ENCODE assay signal across 24 mouse cellular contexts in genomic region chr16:43604399-43605013, GRCm38 (mm10). TPM values are rescaled to one million over a fixed set of nuclear protein-coding genes. Genes with fewer than 3 reads are reported as not detected.
DNase-seq lines count a peak whose midpoint lies in the region; ATAC-seq and TF ChIP-seq lines count a peak whose summit lies in the region.
"Had no signal": no experiment of that assay in that cellular context is flagged by ENCODE, and none has a peak within 500 bp of the region (broad histone marks: within the 10 kb centered on the region; RNA-seq: fewer than 3 reads in every experiment).

No protein-coding gene starts in this region.

- intact Hi-C loops in left cerebral cortex, adult 2 months (cut with DNase I): no loop called here

- peaks cover 34% of the 10 kb centered on the region for H3K36me3 ChIP-seq in hindbrain, embryonic 12.5 days
- H3K36me3 ChIP-seq in midbrain, embryonic 13.5 days: peaks cover 40% of the 10 kb centered on the region
- H3K36me3 ChIP-seq in neural tube, embryonic 15.5 days: peaks cover 19% of the 10 kb centered on the region
- H3K36me3 ChIP-seq: stomach, embryonic 15.5 days had no signal

- no peak for DNase-seq in layer of hippocampus, adult 2 months (ENCODE audit: low spot score in 2 of 2)
- DNase-seq in layer of hippocampus, postnatal 25 days (ENCODE audit: extremely low spot score in 1 of 2, low spot score in 1 of 2): no peak
- DNase-seq in left cerebral cortex, adult 9 months (ENCODE audit: low spot score in 2 of 2): no peak
- DNase-seq in left cerebral cortex, adult 2 months (ENCODE audit: extremely low spot score in 1 of 2, low spot score in 2 of 2): no peak
- DNase-seq in right cerebral cortex, postnatal 10 days (ENCODE audit: low spot score in 2 of 2): no peak
- DNase-seq: adrenal gland, adult 8-10 months; B cell, adult 2 months; cerebellum, adult 11-12 months; cerebellum, postnatal 25 days; gastrocnemius, postnatal 36 days; kidney, adult 2 months; kidney, postnatal 4 days; liver; lung, adult 2 months; lung, postnatal 36 days had no signal

- H3K27ac ChIP-seq in layer of hippocampus, adult 2 months: peak overlapping the region; percentile 56
- no peak overlapping the region for H3K27ac ChIP-seq in hindbrain, embryonic 12.5 days
- H3K27ac ChIP-seq in midbrain, embryonic 13.5 days: peak overlapping the region; percentile 63
- H3K27ac ChIP-seq in neural tube, embryonic 15.5 days (replicated peaks): peak overlapping the region; percentile 60; the same call in 1 of the 2 replicates
- H3K27ac ChIP-seq in left cerebral cortex, adult 2 months: no peak overlapping the region
- H3K27ac ChIP-seq: stomach, embryonic 15.5 days had no signal

- H3K27me3 ChIP-seq in hindbrain, embryonic 12.5 days: no peaks in the 10 kb centered on the region
- no peaks in the 10 kb centered on the region for H3K27me3 ChIP-seq in midbrain, embryonic 13.5 days
- no peaks in the 10 kb centered on the region for H3K27me3 ChIP-seq in neural tube, embryonic 15.5 days (replicated peaks)
- H3K27me3 ChIP-seq: stomach, embryonic 15.5 days had no signal

- H3K4me3 ChIP-seq in layer of hippocampus, adult 2 months: no peak overlapping the region
- H3K4me3 ChIP-seq in hindbrain, embryonic 12.5 days: no peak overlapping the region
- H3K4me3 ChIP-seq in midbrain, embryonic 13.5 days (replicated peaks): no peak overlapping the region
- no peak overlapping the region for H3K4me3 ChIP-seq in neural tube, embryonic 15.5 days (replicated peaks)
- H3K4me3 ChIP-seq in left cerebral cortex, adult 2 months: no peak overlapping the region
- H3K4me3 ChIP-seq: erythroblast, embryonic 14.5 days; stomach, embryonic 15.5 days had no signal

- no peak for TF ChIP-seq CTCF in layer of hippocampus, adult 2 months (conservative IDR thresholded peaks at IDR 0.05)
- no peak for TF ChIP-seq CTCF in left cerebral cortex, adult 2 months (IDR thresholded peaks at IDR 0.05)

- peak; percentile 32; the same call in 1 of the 2 replicates for ATAC-seq in hindbrain, embryonic 12.5 days (ENCODE audit: low FRiP score)
- ATAC-seq in midbrain, embryonic 13.5 days: 0 out of 2 replicates have a peak, but pooled peaks have one; percentile 10
- no peak for ATAC-seq in neural tube, embryonic 15.5 days (ENCODE audit: low FRiP score)

- 0 out of 2 replicates have a peak, but pooled peaks cover 4% of the 10 kb centered on the region for H3K9me3 ChIP-seq in hindbrain, embryonic 12.5 days (replicated peaks)
- peaks cover 8% of the 10 kb centered on the region; the same call in 1 of the 2 replicates for H3K9me3 ChIP-seq in midbrain, embryonic 13.5 days
- H3K9me3 ChIP-seq in neural tube, embryonic 15.5 days (replicated peaks): no peaks in the 10 kb centered on the region
- H3K9me3 ChIP-seq: stomach, embryonic 15.5 days had no signal

- peaks cover 9% of the 10 kb centered on the region for H3K4me1 ChIP-seq in hindbrain, embryonic 12.5 days
- peaks cover 32% of the 10 kb centered on the region for H3K4me1 ChIP-seq in midbrain, embryonic 13.5 days (replicated peaks)
- H3K4me1 ChIP-seq in neural tube, embryonic 15.5 days: peaks cover 8% of the 10 kb centered on the region
- H3K4me1 ChIP-seq: stomach, embryonic 15.5 days had no signal

- H3K4me2 ChIP-seq in hindbrain, embryonic 12.5 days (replicated peaks): no peak overlapping the region
- no peak overlapping the region for H3K4me2 ChIP-seq in midbrain, embryonic 13.5 days (replicated peaks)
- no peak overlapping the region for H3K4me2 ChIP-seq in neural tube, embryonic 15.5 days
- H3K4me2 ChIP-seq: stomach, embryonic 15.5 days had no signal

- H3K9ac ChIP-seq in hindbrain, embryonic 12.5 days: no peak overlapping the region
- no peak overlapping the region for H3K9ac ChIP-seq in midbrain, embryonic 13.5 days (replicated peaks)
- no peak overlapping the region for H3K9ac ChIP-seq in neural tube, embryonic 15.5 days (replicated peaks)
- H3K9ac ChIP-seq: stomach, embryonic 15.5 days had no signal

- WGBS in hindbrain, embryonic 12.5 days: 29% methylated on average over 4 of the region's 4 CpGs
- 18% methylated on average over 4 of the region's 4 CpGs for WGBS in midbrain, embryonic 13.5 days
- 20% methylated on average over 4 of the region's 4 CpGs for WGBS in neural tube, embryonic 15.5 days

RNA-seq across cellular contexts. Expression of gene Tigit, which starts 59.4 kb away (rescaled TPM):
- total RNA-seq in layer of hippocampus, adult 2 months (2021): not detected
- total RNA-seq in layer of hippocampus, postnatal 25 days (2021): not detected
- polyA plus RNA-seq in hindbrain, embryonic 12.5 days (2016; fragmentation: Nextera tagmentation; extraction: Ambion mirVana): not detected in 2 replicates
- polyA plus RNA-seq in midbrain, embryonic 13.5 days (2015; fragmentation: Nextera tagmentation; extraction: Ambion mirVana): not detected in 2 replicates
- not detected in 2 replicates for polyA plus RNA-seq in neural tube, embryonic 15.5 days (2015; fragmentation: Nextera tagmentation; extraction: Ambion mirVana)
- not detected for total RNA-seq in left cerebral cortex, adult 2 months (2021)
- total RNA-seq: gastrocnemius, postnatal 36 days; hematopoietic stem cell, adult 5-6 weeks; layer of hippocampus, postnatal 14 days; left cerebral cortex, postnatal 36 days had no signal
- polyA plus RNA-seq: erythroblast, embryonic 14.5 days; heart, embryonic 14.5 days; stomach, embryonic 15.5 days had no signal

Comparison
In these comparisons a context has a peak if more than half of its experiments do, and no peak if none do; other contexts are left out.
1. H3K27ac ChIP-seq: peak in layer of hippocampus, adult 2 months (single experiment), midbrain, embryonic 13.5 days (single experiment) and neural tube, embryonic 15.5 days (single experiment); none in hindbrain, embryonic 12.5 days (single experiment) and left cerebral cortex, adult 2 months (single experiment).